ENCODE assay signal across 18 mouse cellular contexts in the genomic region with DNA sequence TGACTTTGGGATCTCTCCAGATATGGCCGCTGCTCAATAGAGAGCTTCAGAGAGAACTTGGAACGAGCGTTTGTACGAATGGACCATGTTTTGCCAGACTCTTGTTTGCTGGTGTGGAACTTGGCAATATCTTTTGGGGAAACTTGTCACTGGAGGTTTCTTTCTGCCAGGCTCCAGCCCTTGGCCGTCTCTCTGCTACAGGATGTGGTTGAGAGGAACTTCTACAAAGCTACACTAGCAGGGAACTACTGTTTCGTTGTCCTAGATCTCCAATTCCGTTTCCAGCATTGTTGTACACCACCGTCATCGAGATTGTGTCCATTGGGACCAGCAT. TPM values are rescaled to one million over a fixed set of nuclear protein-coding genes. Genes with fewer than 3 reads are reported as not detected.
DNase-seq lines count a peak whose midpoint lies in the region; ATAC-seq lines count a peak whose summit lies in the region.
"Had no signal": no experiment of that assay in that cellular context is flagged by ENCODE, and none has a peak within 500 bp of the region (broad histone marks: within the 10 kb centered on the region; RNA-seq: fewer than 3 reads in every experiment).

No protein-coding gene starts in this region.

- H3K27me3 ChIP-seq in limb, embryonic 10.5 days (ENCODE audit: low read depth, poor library complexity, severe bottlenecking), result no peaks in the 10 kb centered on the region
- H3K27me3 ChIP-seq in kidney, embryonic 14.5 days (ENCODE audit: control insufficient read depth, insufficient read depth, low read length), result no peaks in the 10 kb centered on the region

- no peaks in the 10 kb centered on the region for H3K36me3 ChIP-seq in limb, embryonic 10.5 days
- no peaks in the 10 kb centered on the region for H3K36me3 ChIP-seq in kidney, embryonic 14.5 days (ENCODE audit: control insufficient read depth, insufficient read depth, low read length)
- H3K36me3 ChIP-seq: midbrain, embryonic 10.5 days had no signal

- WGBS in limb, embryonic 10.5 days, result 92% methylated on average over 9 of the region's 9 CpGs
- WGBS in kidney, embryonic 14.5 days, result 90% methylated on average over 9 of the region's 9 CpGs

- DNase-seq in heart, adult 11 months, result peak; percentile 96
- no peak for DNase-seq in heart, postnatal 14 days
- DNase-seq in limb, embryonic 10.5 days (ENCODE audit: low spot score), result peak; percentile 3
- DNase-seq in naive thymus-derived CD4-positive, alpha-beta T cell, adult 2 months (ENCODE audit: low read depth), result peak; percentile 43
- DNase-seq in adrenal gland, postnatal 10 days, result no peak
- DNase-seq in frontal cortex, postnatal 25 days (ENCODE audit: low spot score in 2 of 2), result no peak
- DNase-seq: adrenal gland, postnatal 36 days; cerebellum, adult 11-12 months; gastrocnemius, postnatal 10 days; kidney, postnatal 4 days; lung, adult 2 months; right cerebral cortex, postnatal 25 days had no signal

- H3K27ac ChIP-seq in limb, embryonic 10.5 days, result no peak overlapping the region; the same call in 1 of the 2 replicates
- no peak overlapping the region for H3K27ac ChIP-seq in kidney, embryonic 14.5 days (ENCODE audit: low read depth, low read length)
- H3K27ac ChIP-seq: left cerebral cortex, adult 2 months; midbrain, embryonic 10.5 days had no signal

- intact Hi-C loops in heart, postnatal 14 days (cut with DNase I), result no loop called here

- peak; percentile 65 for ATAC-seq in activated CD4-positive, CD25-positive, alpha-beta regulatory T cell, adult 4 months
- ATAC-seq in kidney, embryonic 14.5 days (ENCODE audit: low FRiP score, low TSS enrichment), result no peak
- ATAC-seq: intestine, postnatal 0 days had no signal

- no peak overlapping the region for H3K4me3 ChIP-seq in limb, embryonic 10.5 days
- no peak overlapping the region for H3K4me3 ChIP-seq in kidney, embryonic 14.5 days (ENCODE audit: low read length)
- H3K4me3 ChIP-seq: left cerebral cortex, adult 2 months; midbrain, embryonic 10.5 days; myocyte had no signal

- no peak overlapping the region for H3K9ac ChIP-seq in kidney, embryonic 14.5 days (ENCODE audit: low read depth, low read length)

- H3K9me3 ChIP-seq in limb, embryonic 10.5 days (replicated peaks), result no peaks in the 10 kb centered on the region
- H3K9me3 ChIP-seq in kidney, embryonic 14.5 days (ENCODE audit: control insufficient read depth, low read length), result no peaks in the 10 kb centered on the region
- H3K9me3 ChIP-seq: midbrain, embryonic 10.5 days had no signal

- H3K4me2 ChIP-seq in kidney, embryonic 14.5 days (replicated peaks; ENCODE audit: low read depth, low read length), result no peak overlapping the region

- H3K4me1 ChIP-seq in limb, embryonic 10.5 days, result peaks cover 5% of the 10 kb centered on the region; the same call in 1 of the 2 replicates
- H3K4me1 ChIP-seq in kidney, embryonic 14.5 days (ENCODE audit: control insufficient read depth, insufficient read depth, low read length), result peaks cover 5% of the 10 kb centered on the region; the same call in 1 of the 2 replicates

RNA-seq across cellular contexts. Expression of a gene that starts 9.4 kb away (rescaled TPM):
- total RNA-seq in heart, postnatal 14 days (2021), result 100 to 1,000 TPM; 200 to 202 TPM
- polyA plus RNA-seq in activated CD4-positive, CD25-positive, alpha-beta regulatory T cell, adult 4 months (2017; shearing (Covaris generic)), result 10 to 100 TPM in 1 of 2 experiments, 1 to 10 TPM in 1; 5.3 to 15.2 TPM
- 8.6 and 11.8 TPM in 2 replicates for polyA plus RNA-seq in limb, embryonic 10.5 days (2016; fragmentation: Nextera tagmentation; extraction: Ambion mirVana)
- 21.6 and 28.4 TPM in 2 replicates for polyA plus RNA-seq in kidney, embryonic 14.5 days (2014; fragmentation: Nextera tagmentation; extraction: Ambion mirVana)
- 100 to 1,000 TPM; 366 to 432 TPM for total RNA-seq in adrenal gland, postnatal 10 days (2021)

RNA-seq across cellular contexts. Expression of a gene that starts 16.2 kb away (rescaled TPM):
- total RNA-seq in heart, postnatal 14 days (2021), result 10 to 100 TPM; 21.1 to 58.2 TPM
- polyA plus RNA-seq in activated CD4-positive, CD25-positive, alpha-beta regulatory T cell, adult 4 months (2017; shearing (Covaris generic)), result 1 to 10 TPM in 1 of 2 experiments, not detected in 1; 2.4 TPM
- 9.6 TPM in 2 replicates for polyA plus RNA-seq in limb, embryonic 10.5 days (2016; fragmentation: Nextera tagmentation; extraction: Ambion mirVana)
- 12.7 and 18.3 TPM in 2 replicates for polyA plus RNA-seq in kidney, embryonic 14.5 days (2014; fragmentation: Nextera tagmentation; extraction: Ambion mirVana)
- 100 to 1,000 TPM; 127 to 144 TPM for total RNA-seq in adrenal gland, postnatal 10 days (2021)

RNA-seq across cellular contexts. Expression of a gene that starts 17.4 kb away (rescaled TPM):
- total RNA-seq in heart, postnatal 14 days (2021), result 10 to 100 TPM; 26.5 to 61.9 TPM
- under 1 TPM in 1 of 2 experiments, not detected in 1; 0.73 TPM for polyA plus RNA-seq in activated CD4-positive, CD25-positive, alpha-beta regulatory T cell, adult 4 months (2017; shearing (Covaris generic))
- 3.5 and 3.7 TPM in 2 replicates for polyA plus RNA-seq in limb, embryonic 10.5 days (2016; fragmentation: Nextera tagmentation; extraction: Ambion mirVana)
- polyA plus RNA-seq in kidney, embryonic 14.5 days (2014; fragmentation: Nextera tagmentation; extraction: Ambion mirVana), result 2.7 and 6.8 TPM in 2 replicates
- 100 to 1,000 TPM; 173 to 206 TPM for total RNA-seq in adrenal gland, postnatal 10 days (2021)

RNA-seq across cellular contexts. Expression of a gene that starts 18.5 kb away (rescaled TPM):
- 10 to 100 TPM; 39.5 to 41.3 TPM for total RNA-seq in heart, postnatal 14 days (2021)
- polyA plus RNA-seq in activated CD4-positive, CD25-positive, alpha-beta regulatory T cell, adult 4 months (2017; shearing (Covaris generic)), result under 1 TPM in 1 of 2 experiments, not detected in 1; 0.80 TPM
- polyA plus RNA-seq in limb, embryonic 10.5 days (2016; fragmentation: Nextera tagmentation; extraction: Ambion mirVana), result 1.6 and 2.0 TPM in 2 replicates
- polyA plus RNA-seq in kidney, embryonic 14.5 days (2014; fragmentation: Nextera tagmentation; extraction: Ambion mirVana), result 6.0 and 7.6 TPM in 2 replicates
- total RNA-seq in adrenal gland, postnatal 10 days (2021), result 10 to 100 TPM; 23.3 to 31.0 TPM

RNA-seq across cellular contexts. Expression of a gene that starts 21.8 kb away (rescaled TPM):
- total RNA-seq in heart, postnatal 14 days (2021), result 100 to 1,000 TPM in 1 of 2 experiments, 10 to 100 TPM in 1; 54.2 to 146 TPM
- polyA plus RNA-seq in activated CD4-positive, CD25-positive, alpha-beta regulatory T cell, adult 4 months (2017; shearing (Covaris generic)), result 1 to 10 TPM; 9.5 to 10.0 TPM
- 55.9 and 60.6 TPM in 2 replicates for polyA plus RNA-seq in limb, embryonic 10.5 days (2016; fragmentation: Nextera tagmentation; extraction: Ambion mirVana)
- 70.3 and 91.4 TPM in 2 replicates for polyA plus RNA-seq in kidney, embryonic 14.5 days (2014; fragmentation: Nextera tagmentation; extraction: Ambion mirVana)
- 100 to 1,000 TPM; 281 to 334 TPM for total RNA-seq in adrenal gland, postnatal 10 days (2021)

Comparison
In these comparisons a context has a peak if more than half of its experiments do, and no peak if none do; other contexts are left out.
1. DNase-seq: peak in heart, adult 11 months (single experiment), limb, embryonic 10.5 days (single experiment) and naive thymus-derived CD4-positive, alpha-beta T cell, adult 2 months (single experiment); none in heart, postnatal 14 days (0 of 2), adrenal gland, postnatal 10 days (single experiment) and frontal cortex, postnatal 25 days (0 of 2).